Mouse (Mus musculus) testis, adult 2 months (tissue): ENCODE measurements at regions not wholly inside any gene's neighbourhood (a gene's known extent, or its start where the extent isn't known, plus 50 kb on each side); places are given as distances from the start of the nearest gene placed in this dataset.

Experiments
- CTCF ChIP-seq: fragments of 200-500 bp; IDR thresholded peaks from 2 replicates; pipeline ENCODE4 v1.5.1; 2012; ENCODE audit warnings: low read depth, mild to moderate bottlenecking, inconsistent platforms, low read length, moderate library complexity; ENCODE audit not compliant: control insufficient read depth, insufficient read depth, insufficient replicate concordance
- POLR2A ChIP-seq: fragments of 200-500 bp; IDR thresholded peaks from 2 replicates; pipeline ENCODE4 v1.6.1; 2012; ENCODE audit warnings: low read depth, mild to moderate bottlenecking, inconsistent platforms, low read length, moderate library complexity; ENCODE audit not compliant: control insufficient read depth

- TF ChIP-seq CTCF (no peak), POLR2A (no peak)
These were observed 224.0 kb upstream of the Krr1 start for GRCm38 (mm10) chr10:111748482-111748881.
